Mouse (Mus musculus) liver, embryonic 11.5 days (tissue): ENCODE measurements at regions not wholly inside any gene's neighbourhood (a gene's known extent, or its start where the extent isn't known, plus 50 kb on each side); places are given as distances from the start of the nearest gene placed in this dataset.

Source experiments
- ATAC-seq: fragments of 200-750 bp; cut with Nextera tagmentation; replicated peaks from 2 replicates; pipeline ENCODE4 v1.8.0; 2017; ENCODE audit warnings: moderate number of reproducible peaks, mild to moderate bottlenecking, moderate TSS enrichment, moderate library complexity; ENCODE audit not compliant: low FRiP score
- DNase-seq: peaks from one replicate; pipeline ENCODE4 v3.0.0-alpha.2; 2017; ENCODE audit warnings: low spot score
- H3K27ac ChIP-seq: fragments of 300-500 bp; sonication (generic); 2 replicates; pipeline ENCODE4 v1.5.1; 2014; ENCODE audit warnings: mild to moderate bottlenecking, low read depth, low read length, control low read depth
- H3K27me3 ChIP-seq: fragments of 300-500 bp; sonication (generic); replicated peaks from 2 replicates; pipeline ENCODE4 v1.6.1; 2014; ENCODE audit warnings: low read length, mixed read lengths; ENCODE audit not compliant: control insufficient read depth, insufficient read depth
- H3K36me3 ChIP-seq: fragments of 300-500 bp; sonication (generic); 2 replicates; pipeline ENCODE4 v1.6.1; 2014; ENCODE audit warnings: mild to moderate bottlenecking, low read length, moderate library complexity, mixed read lengths; ENCODE audit not compliant: control insufficient read depth, insufficient read depth
- H3K4me1 ChIP-seq: fragments of 300-500 bp; sonication (generic); replicated peaks from 2 replicates; pipeline ENCODE4 v1.6.1; 2014; ENCODE audit warnings: low read length, mixed read lengths; ENCODE audit not compliant: control insufficient read depth, insufficient read depth
- H3K4me2 ChIP-seq: fragments of 300-500 bp; sonication (generic); 2 replicates; pipeline ENCODE4 v1.6.1; 2014; ENCODE audit warnings: mild to moderate bottlenecking, control low read depth, moderate library complexity
- H3K4me3 ChIP-seq: fragments of 300-500 bp; sonication (generic); 2 replicates; pipeline ENCODE4 v1.5.1; 2014; ENCODE audit warnings: low read depth, low read length, control low read depth
- H3K9ac ChIP-seq: fragments of 300-500 bp; sonication (generic); 2 replicates; pipeline ENCODE4 v1.6.1; 2014; ENCODE audit warnings: low read depth, low read length, control low read depth
- H3K9me3 ChIP-seq: fragments of 300-500 bp; sonication (generic); 2 replicates; pipeline ENCODE4 v1.6.1; 2016; ENCODE audit warnings: low read length, inconsistent platforms, mixed read lengths; ENCODE audit not compliant: control insufficient read depth
- WGBS: fragments of 180-500 bp; shearing (Covaris S2); extraction: QIAGEN DNeasy Blood & Tissue Kit; methylation state at CpG from one replicate; pipeline ENCODE4 v1.1.7; 2014; 5-methylcytosine and 5-hydroxymethylcytosine counted together

- Histone ChIP-seq H3K4me1 (peaks cover 6% of the 10 kb centered on the region), H3K9ac (no peak overlapping the region), H3K27ac (no peak overlapping the region), H3K9me3 (no peaks in the 10 kb centered on the region), H3K27me3 (no peaks in the 10 kb centered on the region), H3K36me3 (no peaks in the 10 kb centered on the region), H3K4me3 (no peak overlapping the region), H3K4me2 (no peak overlapping the region)
- DNase-seq (no peak), ATAC-seq (no peak)
- WGBS, result 100% methylated on average over 1 of the region's 1 CpGs
These were observed 77.2 kb downstream of the Gm10604 start for GRCm38 (mm10) chr4:11903861-11904260.

GRCm38 (mm10) chr4:11903401-11903800 lies 77.7 kb downstream of the Gm10604 start:
- ATAC-seq (no peak), DNase-seq (no peak)
- Histone ChIP-seq H3K4me2 (no peak overlapping the region), H3K4me1 (peaks cover 6% of the 10 kb centered on the region), H3K36me3 (no peaks in the 10 kb centered on the region), H3K9me3 (no peaks in the 10 kb centered on the region), H3K9ac (no peak overlapping the region), H3K27me3 (no peaks in the 10 kb centered on the region), H3K4me3 (no peak overlapping the region), H3K27ac (no peak overlapping the region)
- 95% methylated on average over 5 of the region's 5 CpGs for WGBS

- DNase-seq (peak; percentile 55), ATAC-seq (peak; percentile 95)
- Histone ChIP-seq H3K4me1 (peaks cover 6% of the 10 kb centered on the region), H3K4me2 (peak overlapping the region; percentile 45), H3K36me3 (no peaks in the 10 kb centered on the region), H3K9ac (no peak overlapping the region), H3K4me3 (no peak overlapping the region), H3K27me3 (no peaks in the 10 kb centered on the region), H3K27ac (no peak overlapping the region), H3K9me3 (no peaks in the 10 kb centered on the region)
- WGBS, result 9% methylated on average over 10 of the region's 10 CpGs
These were observed 81.0 kb downstream of the Gm10604 start for GRCm38 (mm10) chr4:11899979-11900624.

GRCm38 (mm10) chr4:11897231-11897630 lies 83.8 kb downstream of the Gm10604 start:
- no peaks in the 10 kb centered on the region for H3K36me3 ChIP-seq
- no peak for ATAC-seq
- H3K27ac ChIP-seq, result no peak overlapping the region
- DNase-seq, result no peak
- H3K4me2 ChIP-seq, result no peak overlapping the region
- H3K4me1 ChIP-seq, result peaks cover 6% of the 10 kb centered on the region
- H3K27me3 ChIP-seq, result no peaks in the 10 kb centered on the region
- no peaks in the 10 kb centered on the region for H3K9me3 ChIP-seq
- H3K9ac ChIP-seq, result no peak overlapping the region
- no peak overlapping the region for H3K4me3 ChIP-seq

- no peak overlapping the region for H3K4me2 ChIP-seq
- no peak overlapping the region for H3K4me3 ChIP-seq
- no peaks in the 10 kb centered on the region for H3K36me3 ChIP-seq
- 64% methylated on average over 6 of the region's 6 CpGs for WGBS
- ATAC-seq (no peak), DNase-seq (no peak)
- H3K27ac ChIP-seq, result no peak overlapping the region
- H3K9me3 ChIP-seq, result no peaks in the 10 kb centered on the region
- H3K4me1 ChIP-seq, result peaks cover 6% of the 10 kb centered on the region
- H3K27me3 ChIP-seq, result no peaks in the 10 kb centered on the region
- no peak overlapping the region for H3K9ac ChIP-seq
These were observed 84.9 kb downstream of the Gm10604 start for GRCm38 (mm10) chr4:11895857-11896825.

GRCm38 (mm10) chr4:11893560-11894205 lies 87.4 kb downstream of the Gm10604 start:
- DNase-seq, result no peak
- Histone ChIP-seq H3K36me3 (no peaks in the 10 kb centered on the region), H3K9me3 (no peaks in the 10 kb centered on the region), H3K4me2 (no peak overlapping the region), H3K9ac (no peak overlapping the region), H3K27ac (no peak overlapping the region), H3K4me3 (no peak overlapping the region), H3K4me1 (no peaks in the 10 kb centered on the region), H3K27me3 (no peaks in the 10 kb centered on the region)
- ATAC-seq, result peak; percentile 57; the same call in 1 of the 2 replicates
- 73% methylated on average over 9 of the region's 9 CpGs for WGBS

- H3K9me3 ChIP-seq, result no peaks in the 10 kb centered on the region
- no peaks in the 10 kb centered on the region for H3K27me3 ChIP-seq
- H3K9ac ChIP-seq, result no peak overlapping the region
- no peak overlapping the region for H3K27ac ChIP-seq
- no peak overlapping the region for H3K4me3 ChIP-seq
- DNase-seq (no peak), ATAC-seq (no peak)
- H3K4me1 ChIP-seq, result no peaks in the 10 kb centered on the region; the same call in 1 of the 2 replicates
- H3K4me2 ChIP-seq, result no peak overlapping the region
- WGBS, result 81% methylated on average over 6 of the region's 6 CpGs
- H3K36me3 ChIP-seq, result no peaks in the 10 kb centered on the region
These were observed 91.9 kb downstream of the Gm10604 start for GRCm38 (mm10) chr4:11889039-11889600.

- WGBS, result 58% methylated on average over 1 of the region's 1 CpGs
- Histone ChIP-seq H3K9ac (no peak overlapping the region), H3K4me2 (no peak overlapping the region), H3K27me3 (no peaks in the 10 kb centered on the region), H3K9me3 (no peaks in the 10 kb centered on the region), H3K36me3 (no peaks in the 10 kb centered on the region), H3K4me3 (no peak overlapping the region), H3K4me1 (no peaks in the 10 kb centered on the region; the same call in 1 of the 2 replicates), H3K27ac (no peak overlapping the region)
- ATAC-seq (no peak), DNase-seq (no peak)
These were observed 93.7 kb downstream of the Gm10604 start for GRCm38 (mm10) chr4:11887377-11887776.
